Mouse (Mus musculus): Measurements from ENCODE around the gene Kif21b.

- TF ChIP-seq CTCF (IDR thresholded peaks at IDR 0.05; ENCODE audit: low read depth), result no peak
- no peak for TF ChIP-seq EP300 (IDR thresholded peaks at IDR 0.05; ENCODE audit: low read depth)
Measured at GRCm38 (mm10) chr1:136102551-136102950, 28.6 kb upstream of the Kif21b start.

Data from liver, embryonic 14.5 days (tissue).